Mouse (Mus musculus) limb, embryonic 11.5 days (tissue): ENCODE results near the gene Zfp810. TPM values are rescaled to one million over a fixed set of nuclear protein-coding genes. Genes with fewer than 3 reads are reported as not detected.

ENCODE experiments used
- polyA plus RNA-seq: library from polyadenylated mRNA; unstranded; fragments of >200 nt; fragmentation: Nextera tagmentation; extraction: Ambion mirVana; gene quantifications from 2 replicates; pipeline ENCODE4 v1.2.1, GENCODE M21; 2014

The Zfp810 gene
- polyA plus RNA-seq, 1 experiment from 2014 or later: 30.8 TPM

Other genes with a start within 250 kb of the Zfp810 start
- gene Gm49318, start 236.4 kb downstream of the Zfp810 start, polyA plus RNA-seq: not detected in 2 replicates
- 5.8 and 8.7 TPM in 2 replicates for gene Zfp653, start 236.3 kb downstream of the Zfp810 start, polyA plus RNA-seq
- gene Ecsit, start 222.2 kb downstream of the Zfp810 start, polyA plus RNA-seq: 29.1 and 29.9 TPM in 2 replicates
- 0.84 and 0.89 TPM in 2 replicates for gene Cnn1, start 208.4 kb downstream of the Zfp810 start, polyA plus RNA-seq
- 223 and 231 TPM in 2 replicates for gene Elof1, start 190.5 kb downstream of the Zfp810 start, polyA plus RNA-seq
- gene Acp5, start 171.9 kb downstream of the Zfp810 start, polyA plus RNA-seq: 13.2 and 14.2 TPM in 2 replicates
- gene Pigyl, start 150.8 kb downstream of the Zfp810 start, polyA plus RNA-seq: 58.4 and 60.8 TPM in 2 replicates
- gene Zfp872, start 119.6 kb downstream of the Zfp810 start, polyA plus RNA-seq: 0.06 TPM in 1 of 2 replicates, not detected in the other
- gene Zfp809, start 81.9 kb downstream of the Zfp810 start, polyA plus RNA-seq: 10.3 and 15.2 TPM in 2 replicates
- 10.8 and 11.2 TPM in 2 replicates for gene Zfp599, start 47.8 kb downstream of the Zfp810 start, polyA plus RNA-seq
- gene Anln, start 81.5 kb upstream of the Zfp810 start, polyA plus RNA-seq: 54.4 and 56.1 TPM in 2 replicates
- 6.9 and 8.8 TPM in 2 replicates for gene 9530077C05Rik, start 103.9 kb upstream of the Zfp810 start, polyA plus RNA-seq
- gene Gm17545, start 146.6 kb upstream of the Zfp810 start, polyA plus RNA-seq: not detected in 2 replicates
- 62.7 TPM in 2 replicates for gene Rp9, start 162.1 kb upstream of the Zfp810 start, polyA plus RNA-seq
- 15.5 and 15.9 TPM in 2 replicates for gene Bbs9, start 168.1 kb upstream of the Zfp810 start, polyA plus RNA-seq